Mouse (Mus musculus) C2C12 (cell line): ENCODE measurements around the gene Yeats4. TPM values are rescaled to one million over a fixed set of nuclear protein-coding genes. Genes with fewer than 3 reads are reported as not detected.

Experiments used
- H3K27me3 ChIP-seq: one replicate; pipeline ENCODE4 v1.6.1; 2011; ENCODE audit not compliant: control insufficient read depth, insufficient read depth, insufficient read length
- H3K36me3 ChIP-seq: one replicate; pipeline ENCODE4 v1.6.1; 2011; ENCODE audit not compliant: control insufficient read depth, insufficient read depth
- H3K4me3 ChIP-seq: one replicate; pipeline ENCODE4 v1.5.1; 2011; ENCODE audit warnings: mild to moderate bottlenecking, control low read depth; ENCODE audit not compliant: poor library complexity, insufficient read depth, severe bottlenecking
- H3K79me2 ChIP-seq: one replicate; pipeline ENCODE4 v1.6.1; 2011; ENCODE audit not compliant: control insufficient read depth, insufficient read depth
- H3K79me3 ChIP-seq: one replicate; pipeline ENCODE4 v1.6.1; 2011; ENCODE audit warnings: low read depth, control low read depth
- H3ac ChIP-seq: one replicate; pipeline ENCODE3; 2011; ENCODE audit warnings: low read depth; ENCODE audit not compliant: control insufficient read depth, insufficient read length
- CEBPB ChIP-seq: IDR thresholded peaks from one replicate; pipeline ENCODE4 v1.6.1; 2011; ENCODE audit warnings: low read depth, mild to moderate bottlenecking, control low read depth, moderate library complexity
- CTCF ChIP-seq: IDR thresholded peaks from one replicate; pipeline ENCODE4 v1.5.1; 2011; ENCODE audit not compliant: control insufficient read depth, insufficient read depth, insufficient read length
- FOSL1 ChIP-seq: IDR thresholded peaks from one replicate; pipeline ENCODE4 v1.8.0; 2011; ENCODE audit warnings: mild to moderate bottlenecking, low read length; ENCODE audit not compliant: poor library complexity, insufficient read depth, severe bottlenecking
- MAX ChIP-seq: IDR thresholded peaks from one replicate; pipeline ENCODE4 v1.6.1; 2011; ENCODE audit warnings: mild to moderate bottlenecking, control low read depth
- MYOD1 ChIP-seq: IDR thresholded peaks from one replicate; pipeline ENCODE4 v1.6.1; 2011; ENCODE audit warnings: low read depth; ENCODE audit not compliant: control insufficient read depth, insufficient read length
- MYOG ChIP-seq: IDR thresholded peaks from one replicate; pipeline ENCODE4 v1.6.1; 2011; ENCODE audit not compliant: control insufficient read depth, insufficient read length; ENCODE audit errors: extremely low read depth
- USF1 ChIP-seq: IDR thresholded peaks from one replicate; pipeline ENCODE4 v1.6.1; 2011; ENCODE audit warnings: low read depth, mild to moderate bottlenecking, control low read depth, moderate library complexity
- long read RNA-seq, 2 experiments: library from polyadenylated mRNA; unstranded; transcript quantifications; one replicate each; pipeline ENCODE4 v2.0.0; 2019 to 2020
- polyA plus RNA-seq: library from polyadenylated mRNA; unstranded; fragments of >200 nt; fragmentation: generic; extraction: Trizol; gene quantifications from one replicate; pipeline ENCODE4 v1.2.1, GENCODE M21; 2012; ENCODE audit warnings: missing spikeins

The Yeats4 gene
- 40.8 TPM for polyA plus RNA-seq
- long read RNA-seq, experiment 1, transcript Yeats4-201 (7 exons, 1,327 nt), result major isoform, 49 of 60 reads
- long read RNA-seq, experiment 1, partial matches to known transcripts, result 3 of 60 reads
- long read RNA-seq, experiment 1, other reads (novel, unspliced or antisense), result 7 of 60 reads
- long read RNA-seq, experiment 2, transcript Yeats4-201 (7 exons, 1,327 nt), result major isoform, 127 of 134 reads
- long read RNA-seq, experiment 2, partial matches to known transcripts, result 1 of 134 reads
- long read RNA-seq, experiment 2, other reads (novel, unspliced or antisense), result 6 of 134 reads

DNA sequence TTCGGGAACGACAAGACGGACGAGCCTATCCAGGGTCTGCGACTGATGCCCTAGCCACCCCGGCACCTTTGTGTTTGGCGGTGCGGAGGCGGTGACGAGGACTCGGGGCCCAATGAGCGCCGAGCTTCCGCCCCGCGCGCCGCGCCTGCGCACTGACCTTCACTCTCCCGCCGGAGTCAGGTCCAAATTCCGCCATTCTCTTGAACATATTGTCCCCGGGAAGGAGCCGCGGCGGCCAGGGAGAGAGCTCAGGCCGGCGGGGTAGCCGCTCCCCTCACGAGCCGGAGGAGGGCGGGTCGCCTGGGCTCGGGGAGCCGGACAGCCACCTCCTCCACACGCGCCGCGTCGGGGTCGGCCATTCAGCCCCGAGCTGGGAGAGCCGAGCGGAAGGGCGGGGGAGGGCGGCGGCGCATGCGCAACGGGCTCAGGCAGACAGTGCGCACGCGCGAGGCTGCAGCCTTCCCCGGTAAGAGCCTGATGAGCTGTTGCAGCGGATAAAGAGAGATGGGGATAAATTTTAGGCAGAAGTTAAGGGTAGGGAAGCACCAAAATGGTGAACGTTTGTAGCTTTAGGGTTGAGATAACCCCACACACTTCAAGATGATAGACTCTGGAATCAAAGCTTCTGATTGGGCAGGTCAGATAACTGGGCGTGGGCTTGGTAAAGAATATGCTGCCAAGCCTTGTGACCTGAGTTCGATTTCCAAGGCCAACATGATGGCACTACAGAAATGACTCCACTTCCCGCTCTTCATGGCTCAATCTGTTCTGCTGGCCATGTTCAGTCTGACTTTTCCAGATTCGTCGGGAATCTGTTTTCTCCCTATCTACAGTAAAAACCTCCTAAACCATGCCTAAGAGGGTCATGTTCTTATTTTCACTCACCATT, at the start of gene Yeats4:
Gene Yeats4, minus strand, starts transcription at position 406 of the 889 bp plus-strand sequence.
- Histone ChIP-seq H3K27me3 (peaks cover 3% of the 10 kb centered on the region), H3K36me3 (peaks cover 37% of the 10 kb centered on the region), H3ac (peak within 1 kb of the TSS; percentile 96), H3K79me3 (peaks cover 19% of the 10 kb centered on the region), H3K4me3 (peak within 1 kb of the TSS; percentile 91), H3K79me2 (peaks cover 38% of the 10 kb centered on the region)
- TF ChIP-seq USF1 (no peak), FOSL1 (no peak), MAX (no peak), CTCF (no peak), MYOG (no peak), MYOD1 (no peak), CEBPB (no peak)

DNA sequence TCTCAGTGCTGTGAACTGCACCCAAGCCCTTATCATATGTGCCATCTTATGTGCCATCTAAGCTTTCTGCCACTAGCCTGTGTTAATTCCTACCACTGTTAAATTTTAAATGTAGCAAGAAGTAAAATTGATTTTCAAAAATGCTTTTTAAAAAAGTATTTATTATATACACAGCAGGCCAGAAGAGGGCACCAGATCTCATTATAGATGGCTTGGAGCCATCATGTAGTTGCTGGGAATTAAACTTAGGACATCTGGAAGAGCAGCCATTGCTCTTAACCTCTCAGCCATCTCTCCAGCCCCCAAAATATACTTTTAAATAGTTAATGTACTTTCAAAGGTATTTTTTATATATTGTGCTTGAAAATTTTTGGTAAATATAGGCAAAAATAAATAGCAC, 47.7 kb upstream of the Yeats4 start:
- H3K27me3 ChIP-seq, result peaks cover 22% of the 10 kb centered on the region

DNA sequence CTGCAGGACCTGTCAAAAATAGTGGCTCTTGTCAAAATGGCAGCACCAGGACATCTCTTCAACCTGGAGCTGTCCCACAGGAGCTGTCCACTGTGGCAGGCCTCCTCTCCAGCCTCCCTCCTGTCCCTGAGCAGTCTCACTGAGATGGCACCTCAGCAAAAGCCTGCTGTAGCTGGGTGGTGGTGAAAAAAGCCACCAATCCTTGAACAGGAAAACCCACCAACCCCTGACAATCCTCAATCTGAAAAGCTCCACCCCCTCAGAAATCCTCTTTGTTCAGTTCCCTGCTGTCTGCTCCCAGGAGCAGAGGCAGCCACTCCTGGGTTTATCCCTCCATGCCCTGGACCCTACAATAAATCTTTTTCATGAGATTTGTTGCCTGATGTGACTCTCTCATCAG, 35.6 kb upstream of the Yeats4 start:
- TF ChIP-seq MYOD1, result no peak
- no peak for TF ChIP-seq FOSL1
- TF ChIP-seq USF1, result no peak
- TF ChIP-seq CEBPB, result no peak
- no peak for TF ChIP-seq MAX

More for the DNA sequence above, 47.7 kb upstream of the Yeats4 start:
- Histone ChIP-seq H3K4me3 (no peak overlapping the region), H3K36me3 (no peaks in the 10 kb centered on the region), H3K79me2 (no peaks in the 10 kb centered on the region), H3K79me3 (no peaks in the 10 kb centered on the region), H3ac (no peak overlapping the region)
- TF ChIP-seq MYOG, result no peak
- no peak for TF ChIP-seq CEBPB
- no peak for TF ChIP-seq MYOD1
- TF ChIP-seq MAX, result no peak
- no peak for TF ChIP-seq FOSL1
- TF ChIP-seq CTCF, result no peak
- no peak for TF ChIP-seq USF1

DNA sequence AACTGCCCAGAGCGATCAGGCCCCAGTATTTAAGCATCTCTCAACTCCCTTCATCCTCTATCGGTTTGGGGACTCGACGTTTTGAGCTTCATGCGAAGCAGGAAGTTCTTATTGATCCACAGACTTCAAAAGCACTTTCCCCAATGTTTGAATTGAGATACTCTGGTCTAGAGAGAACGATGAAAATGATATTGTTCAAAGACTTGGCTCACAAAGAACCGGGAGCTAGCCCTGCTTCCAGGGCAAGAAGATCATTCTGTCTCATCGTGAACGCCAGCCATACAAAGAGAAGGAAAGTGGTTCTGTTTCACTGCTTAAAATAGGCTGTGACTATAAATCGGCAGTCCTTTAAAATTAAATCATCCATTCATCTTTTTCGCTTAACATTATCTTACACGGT, 14.3 kb upstream of the Yeats4 start, which contains the start of gene 9530003J23Rik:
Gene 9530003J23Rik, minus strand, starts transcription at position 101 of the 400 bp plus-strand sequence.
- peaks cover 44% of the 10 kb centered on the region for H3K27me3 ChIP-seq
- H3K79me3 ChIP-seq, result no peaks in the 10 kb centered on the region
- TF ChIP-seq MAX (no peak), CEBPB (no peak), MYOG (no peak)
- no peak within 1 kb of the TSS for H3ac ChIP-seq
- H3K4me3 ChIP-seq, result no peak within 1 kb of the TSS
- no peaks in the 10 kb centered on the region for H3K36me3 ChIP-seq
- H3K79me2 ChIP-seq, result no peaks in the 10 kb centered on the region

More for the DNA sequence above, 35.6 kb upstream of the Yeats4 start:
- H3K27me3 ChIP-seq, result peaks cover 9% of the 10 kb centered on the region
- no peaks in the 10 kb centered on the region for H3K79me2 ChIP-seq
- H3K4me3 ChIP-seq, result no peak overlapping the region
- H3K36me3 ChIP-seq, result no peaks in the 10 kb centered on the region
- no peak overlapping the region for H3ac ChIP-seq
- no peaks in the 10 kb centered on the region for H3K79me3 ChIP-seq

DNA sequence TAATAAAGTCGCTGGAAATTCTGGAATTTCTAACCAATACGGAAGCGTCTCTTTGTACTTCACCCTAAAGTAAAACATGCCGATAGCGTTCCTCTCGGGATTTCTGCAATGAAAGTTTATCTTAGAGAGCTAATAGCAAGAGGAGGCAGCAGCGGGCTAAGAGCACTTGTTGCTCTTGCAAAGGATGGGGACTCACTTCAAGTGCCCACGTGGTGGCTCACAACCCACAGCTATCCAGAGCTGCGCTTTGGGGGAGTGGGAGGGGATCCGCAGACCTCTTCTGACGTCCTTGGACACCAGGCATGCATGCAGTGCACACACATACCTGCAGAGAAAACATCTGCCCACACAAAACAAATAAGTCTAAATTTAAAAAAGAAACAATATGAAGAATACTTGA, 11.6 kb upstream of the Yeats4 start:
- H3ac ChIP-seq, result no peak overlapping the region
- TF ChIP-seq CEBPB (no peak), CTCF (no peak), USF1 (no peak), MYOG (no peak), MAX (no peak), MYOD1 (no peak), FOSL1 (no peak)
- H3K36me3 ChIP-seq, result no peaks in the 10 kb centered on the region
- H3K27me3 ChIP-seq, result peaks cover 45% of the 10 kb centered on the region
- H3K79me3 ChIP-seq, result no peaks in the 10 kb centered on the region
- no peak overlapping the region for H3K4me3 ChIP-seq
- no peaks in the 10 kb centered on the region for H3K79me2 ChIP-seq
